Comparison of ENCODE assay signal across 8 mouse cellular contexts in the genomic region with DNA sequence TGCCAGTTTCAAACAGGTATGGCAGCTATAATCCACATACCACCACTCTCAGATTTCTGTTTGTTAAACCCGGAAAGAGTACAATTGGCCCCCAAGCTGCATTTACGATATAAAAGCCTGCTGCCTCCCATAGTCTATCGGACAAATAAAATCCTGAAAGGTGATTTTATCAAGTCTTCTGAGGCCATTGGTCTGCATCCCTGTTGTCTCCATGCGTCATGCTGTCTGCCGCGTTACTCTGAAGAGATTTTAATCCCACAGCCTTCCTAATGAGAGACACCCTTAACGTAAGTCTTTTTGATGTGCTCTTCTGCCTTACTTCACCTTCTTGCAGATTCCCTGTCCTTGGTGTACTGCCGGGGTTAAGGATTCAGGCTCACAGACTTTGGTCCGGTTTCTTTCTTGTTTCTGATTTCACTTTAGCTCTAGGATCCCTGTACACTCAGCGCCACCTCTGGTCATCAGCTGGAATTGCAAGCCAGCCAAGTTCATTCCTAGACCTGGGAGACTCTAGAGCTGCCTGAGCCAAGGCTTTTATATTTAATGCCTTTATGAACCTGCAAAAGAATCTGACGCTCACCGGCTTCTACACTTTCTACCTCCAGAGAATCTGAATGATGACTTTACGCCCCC.
DNase-seq lines count a peak whose midpoint lies in the region; ATAC-seq and TF ChIP-seq lines count a peak whose summit lies in the region.

No protein-coding gene starts in this region.

- no peaks in the 10 kb centered on the region for H3K4me1 ChIP-seq in heart, postnatal 0 days (ENCODE audit: control insufficient read depth, insufficient read depth)

- H3K9ac ChIP-seq in heart, postnatal 0 days (replicated peaks; ENCODE audit: low read depth, low read length), result no peak overlapping the region

- H3K4me2 ChIP-seq in heart, postnatal 0 days (ENCODE audit: low read depth, low read length), result peak overlapping the region; percentile 29

- peak; percentile 87 for TF ChIP-seq CTCF in brain, embryonic 14.5 days (IDR thresholded peaks at IDR 0.05; ENCODE audit: borderline replicate concordance, extremely low read depth, insufficient read depth, insufficient read length)
- peak; percentile 77 for TF ChIP-seq CTCF in heart, postnatal 0 days (IDR thresholded peaks at IDR 0.05; ENCODE audit: low read depth)

- H3K27ac ChIP-seq in heart, postnatal 0 days (ENCODE audit: low read depth), result no peak overlapping the region

- no peaks in the 10 kb centered on the region for H3K9me3 ChIP-seq in heart, postnatal 0 days (replicated peaks; ENCODE audit: control insufficient read depth, low read length)

- peak; percentile 53 for DNase-seq in NIH3T3 (ENCODE audit: low read depth)
- DNase-seq in brain, embryonic 14.5 days (ENCODE audit: low read depth), result peak; percentile 81
- DNase-seq in fibroblast of lung, adult 2 months (ENCODE audit: low read depth), result peak; percentile 3
- peak; percentile 63 for DNase-seq in heart, postnatal 0 days (ENCODE audit: low spot score)
- DNase-seq in layer of hippocampus, adult 18-20 months (ENCODE audit: low spot score in 2 of 2), result peak; percentile 9 to 80
- DNase-seq in lung, postnatal 14 days, result peak; percentile 39
- DNase-seq in right cerebral cortex, adult 2 months (ENCODE audit: low spot score in 2 of 2), result peak; percentile 67 to 73
- DNase-seq in thymus, adult 18-20 months, result no peak

- H3K36me3 ChIP-seq in heart, postnatal 0 days (replicated peaks; ENCODE audit: control insufficient read depth, insufficient read depth, low read length), result no peaks in the 10 kb centered on the region

- H3K27me3 ChIP-seq in heart, postnatal 0 days (ENCODE audit: control insufficient read depth, insufficient read depth, low read length), result no peaks in the 10 kb centered on the region

- 48% methylated on average over 13 of the region's 13 CpGs for WGBS in heart, postnatal 0 days

- no peak; the same call in 1 of the 2 replicates for ATAC-seq in heart, postnatal 0 days (ENCODE audit: insufficient read depth, low read depth)

- no peak for TF ChIP-seq EP300 in heart, postnatal 0 days (IDR thresholded peaks at IDR 0.05; ENCODE audit: low read depth)

- no peak for TF ChIP-seq POLR2A in brain, embryonic 14.5 days (IDR thresholded peaks at IDR 0.05; ENCODE audit: borderline replicate concordance, extremely low read depth, insufficient read depth, insufficient read length, poor library complexity, severe bottlenecking)

- peak overlapping the region; percentile 8; the same call in 1 of the 2 replicates for H3K4me3 ChIP-seq in heart, postnatal 0 days (ENCODE audit: low read depth, low read length)

Comparison
In these comparisons a context has a peak if more than half of its experiments do, and no peak if none do; other contexts are left out.
1. DNase-seq: peak in NIH3T3 (single experiment), brain, embryonic 14.5 days (single experiment), fibroblast of lung, adult 2 months (single experiment), heart, postnatal 0 days (single experiment), layer of hippocampus, adult 18-20 months (2 of 2), lung, postnatal 14 days (single experiment) and right cerebral cortex, adult 2 months (2 of 2); none in thymus, adult 18-20 months (0 of 2).